Mouse (Mus musculus) intestine, postnatal 0 days (tissue): ENCODE measurements at regions not wholly inside any gene's neighbourhood (a gene's known extent, or its start where the extent isn't known, plus 50 kb on each side); places are given as distances from the start of the nearest gene placed in this dataset.

Experiments used
- ATAC-seq: fragments of 200-750 bp; cut with Nextera tagmentation; 2 replicates; pipeline ENCODE4 v1.8.0; 2017; ENCODE audit warnings: mild to moderate bottlenecking, moderate TSS enrichment, moderate library complexity
- H3K27ac ChIP-seq: fragments of 300-500 bp; sonication (generic); 2 replicates; pipeline ENCODE4 v1.5.1; 2014; ENCODE audit warnings: mild to moderate bottlenecking, low read depth, low read length, moderate library complexity
- H3K27me3 ChIP-seq: fragments of 300-500 bp; sonication (generic); replicated peaks from 2 replicates; pipeline ENCODE4 v1.6.1; 2014; ENCODE audit warnings: low read length, mixed read lengths; ENCODE audit not compliant: control insufficient read depth, insufficient read depth
- H3K36me3 ChIP-seq: fragments of 300-500 bp; sonication (generic); 2 replicates; pipeline ENCODE4 v1.6.1; 2014; ENCODE audit warnings: mild to moderate bottlenecking, moderate library complexity; ENCODE audit not compliant: control insufficient read depth, insufficient read depth
- H3K4me1 ChIP-seq: fragments of 300-500 bp; sonication (generic); replicated peaks from 2 replicates; pipeline ENCODE4 v1.6.1; 2014; ENCODE audit warnings: antibody characterized with exemption, low read length, mixed read lengths; ENCODE audit not compliant: control insufficient read depth, insufficient read depth
- H3K4me2 ChIP-seq: fragments of 300-500 bp; sonication (generic); replicated peaks from 2 replicates; pipeline ENCODE4 v1.6.1; 2014; ENCODE audit warnings: low read depth, mild to moderate bottlenecking, moderate library complexity
- H3K4me3 ChIP-seq: fragments of 300-500 bp; sonication (generic); 2 replicates; pipeline ENCODE4 v1.5.1; 2014; ENCODE audit warnings: low read depth, low read length
- H3K9ac ChIP-seq: fragments of 300-500 bp; sonication (generic); 2 replicates; pipeline ENCODE4 v1.6.1; 2014; ENCODE audit warnings: mild to moderate bottlenecking, low read depth, low read length
- H3K9me3 ChIP-seq: fragments of 300-500 bp; sonication (generic); 2 replicates; pipeline ENCODE4 v1.6.1; 2016; ENCODE audit warnings: mixed run types; ENCODE audit not compliant: control insufficient read depth
- CTCF ChIP-seq: sonication (generic); IDR thresholded peaks from 2 replicates; pipeline ENCODE4 v1.5.1; 2016; ENCODE audit warnings: low read depth, mild to moderate bottlenecking, control low read depth, antibody characterized with exemption, moderate library complexity
- WGBS: fragments of 180-500 bp; shearing (Covaris S2); extraction: QIAGEN DNeasy Blood & Tissue Kit; methylation state at CpG from one replicate; pipeline ENCODE4 v1.1.7; 2014; 5-methylcytosine and 5-hydroxymethylcytosine counted together

DNA sequence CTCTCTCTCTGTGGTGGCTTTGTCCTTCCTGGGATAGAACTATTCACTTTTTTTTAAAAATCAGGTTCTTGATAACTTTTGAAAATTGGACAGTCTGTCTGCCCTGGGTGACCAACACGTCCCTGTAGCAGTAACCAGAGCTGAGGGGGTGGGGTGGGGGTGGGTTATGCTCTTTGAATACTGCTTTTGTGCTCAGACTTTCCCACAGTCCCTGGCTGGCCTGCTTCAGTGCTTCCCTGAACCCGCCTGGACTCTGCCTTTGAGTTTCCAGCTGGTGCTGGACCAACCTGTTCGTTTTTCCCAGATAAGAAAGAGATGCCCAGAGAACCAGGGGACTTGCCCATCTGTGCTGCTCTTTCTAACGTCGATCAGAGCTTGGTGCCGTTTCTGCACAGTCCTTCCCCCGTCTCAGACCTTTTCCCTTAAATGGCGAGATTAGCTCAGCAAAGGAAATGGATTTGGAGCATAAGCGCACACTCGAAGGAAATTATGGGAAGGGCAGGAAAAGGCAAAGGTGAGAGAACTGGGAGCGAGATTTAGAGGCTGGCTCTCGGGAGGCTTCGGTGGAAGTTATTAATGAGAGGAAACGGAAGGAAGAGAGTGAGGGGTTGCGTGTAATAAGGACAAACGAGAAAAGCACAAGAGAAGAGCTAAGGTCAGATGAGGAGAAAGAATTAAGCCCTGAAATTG lies 50.7 kb upstream of the Etv6 start:
- 46% methylated on average over 16 of the region's 16 CpGs for WGBS
- no peak overlapping the region for H3K4me3 ChIP-seq
- H3K4me2 ChIP-seq: peak overlapping the region; percentile 24; the same call in 1 of the 2 replicates
- no peaks in the 10 kb centered on the region for H3K36me3 ChIP-seq
- H3K9me3 ChIP-seq: no peaks in the 10 kb centered on the region
- TF ChIP-seq CTCF: no peak
- ATAC-seq: no peak
- H3K27me3 ChIP-seq: no peaks in the 10 kb centered on the region
- H3K4me1 ChIP-seq: no peaks in the 10 kb centered on the region
- no peak overlapping the region for H3K27ac ChIP-seq
- H3K9ac ChIP-seq: no peak overlapping the region
